34 mouse cellular contexts compared by ENCODE assay signal in the genomic region with DNA sequence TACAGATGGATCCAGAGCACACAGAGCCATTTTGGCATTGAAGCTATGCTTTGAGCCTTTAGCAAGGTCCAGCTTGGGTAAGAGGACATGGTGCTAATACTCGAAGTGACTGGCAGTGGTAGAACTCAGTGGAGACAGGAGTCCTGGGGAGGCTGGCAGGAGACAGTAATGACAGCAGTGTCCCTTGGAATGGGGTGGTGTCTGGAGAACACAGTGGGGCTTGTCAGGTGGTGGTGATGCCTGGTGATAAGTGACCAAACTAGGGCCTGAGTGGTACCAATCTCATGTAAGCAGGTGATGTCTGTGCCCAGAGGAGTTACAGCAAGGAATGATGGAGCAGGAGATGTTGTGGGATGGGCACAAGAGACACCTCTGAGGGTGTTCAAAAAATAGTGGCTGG. TPM values are rescaled to one million over a fixed set of nuclear protein-coding genes. Genes with fewer than 3 reads are reported as not detected.
"Had no signal": no experiment of that assay in that cellular context is flagged by ENCODE, and none has a peak within 500 bp of the region (broad histone marks: within the 10 kb centered on the region; RNA-seq: fewer than 3 reads in every experiment).

No protein-coding gene starts in this region.

- H3K27me3 ChIP-seq: heart, embryonic 12.5 days; hindbrain, embryonic 12.5 days; intestine, embryonic 15.5 days; limb, embryonic 12.5 days; liver, embryonic 13.5 days; liver, embryonic 15.5 days had no signal

- H3K4me2 ChIP-seq: heart, embryonic 12.5 days; hindbrain, embryonic 12.5 days; hindbrain, embryonic 14.5 days; intestine, embryonic 15.5 days; limb, embryonic 12.5 days; liver, embryonic 11.5 days; liver, embryonic 13.5 days; liver, embryonic 15.5 days had no signal

- H3K4me3 ChIP-seq: heart, embryonic 12.5 days; hindbrain, embryonic 10.5 days; hindbrain, embryonic 12.5 days; intestine, embryonic 15.5 days; layer of hippocampus, adult 2 months; left cerebral cortex, adult 2 months; limb, embryonic 10.5 days; limb, embryonic 12.5 days; liver, embryonic 13.5 days; liver, embryonic 15.5 days had no signal

- H3K9ac ChIP-seq: heart, embryonic 12.5 days; hindbrain, embryonic 12.5 days; hindbrain, embryonic 14.5 days; intestine, embryonic 15.5 days; limb, embryonic 12.5 days; liver, embryonic 13.5 days; liver, embryonic 15.5 days; liver, postnatal 0 days had no signal

- DNase-seq: gastrocnemius, postnatal 10 days; heart, postnatal 4 days; kidney, adult 18-20 months; kidney, adult 8-10 months; kidney, postnatal 10 days; kidney, postnatal 25 days; kidney, postnatal 4 days; liver; liver, embryonic 13.5 days; liver, postnatal 0 days had no signal

- ATAC-seq: forebrain, embryonic 16.5 days; hindbrain, embryonic 16.5 days; inflammation-experienced regulatory T-cells, adult 6 months; intestine, embryonic 15.5 days; intestine, postnatal 0 days; liver, postnatal 0 days had no signal

- H3K4me1 ChIP-seq: hindbrain, embryonic 12.5 days; liver, embryonic 13.5 days; liver, embryonic 15.5 days had no signal

- H3K27ac ChIP-seq: hindbrain, embryonic 10.5 days; hindbrain, embryonic 12.5 days; hindbrain, embryonic 14.5 days; intestine, embryonic 15.5 days; layer of hippocampus, adult 2 months; left cerebral cortex, adult 2 months; limb, embryonic 10.5 days; limb, embryonic 12.5 days; liver, embryonic 13.5 days; liver, embryonic 15.5 days had no signal

- H3K36me3 ChIP-seq: heart, embryonic 12.5 days; hindbrain, embryonic 10.5 days; hindbrain, embryonic 12.5 days; intestine, embryonic 15.5 days; limb, embryonic 10.5 days; limb, embryonic 12.5 days; liver, embryonic 13.5 days; liver, embryonic 15.5 days had no signal

- H3K9me3 ChIP-seq: heart, embryonic 12.5 days; hindbrain, embryonic 10.5 days; hindbrain, embryonic 12.5 days; intestine, embryonic 15.5 days; limb, embryonic 10.5 days; limb, embryonic 12.5 days; liver, embryonic 13.5 days; liver, embryonic 15.5 days had no signal

RNA-seq across cellular contexts. Expression of gene Sparcl1, which starts 13.8 kb away (rescaled TPM):
- total RNA-seq: granulocyte monocyte progenitor cell, adult 5-6 weeks had no signal
- polyA plus RNA-seq: inflammation-experienced regulatory T-cells, adult 6 months had no signal

RNA-seq across cellular contexts. Expression of gene Dspp, which starts 43.2 kb away (rescaled TPM):
- total RNA-seq: gastrocnemius, postnatal 10 days; gastrocnemius, postnatal 4 days; granulocyte monocyte progenitor cell, adult 5-6 weeks; heart, postnatal 4 days; layer of hippocampus, adult 2 months; layer of hippocampus, postnatal 10 days had no signal
- polyA plus RNA-seq: heart, embryonic 12.5 days; heart, embryonic 14.5 days; hindbrain, embryonic 10.5 days; hindbrain, embryonic 12.5 days; hindbrain, embryonic 14.5 days; hindbrain, embryonic 16.5 days; inflammation-experienced regulatory T-cells, adult 6 months; intestine, embryonic 15.5 days; intestine, postnatal 0 days; kidney, embryonic 14.5 days; kidney, embryonic 16.5 days; limb, embryonic 10.5 days; limb, embryonic 12.5 days; limb, embryonic 14.5 days; liver, embryonic 11.5 days; liver, embryonic 13.5 days; liver, embryonic 15.5 days; liver, postnatal 0 days had no signal

RNA-seq across cellular contexts. Expression of gene Gm17660, which starts 49.9 kb away (rescaled TPM):
- total RNA-seq: gastrocnemius, postnatal 10 days; gastrocnemius, postnatal 4 days; granulocyte monocyte progenitor cell, adult 5-6 weeks; heart, postnatal 4 days; layer of hippocampus, adult 2 months; layer of hippocampus, postnatal 10 days; left cerebral cortex, adult 2 months; left cerebral cortex, postnatal 14 days had no signal
- polyA plus RNA-seq: forebrain, embryonic 16.5 days; frontal cortex, adult 2 months; heart, embryonic 12.5 days; heart, embryonic 14.5 days; hindbrain, embryonic 10.5 days; hindbrain, embryonic 12.5 days; hindbrain, embryonic 14.5 days; inflammation-experienced regulatory T-cells, adult 6 months; intestine, embryonic 15.5 days; kidney, embryonic 14.5 days; kidney, embryonic 16.5 days; limb, embryonic 10.5 days; limb, embryonic 12.5 days; limb, embryonic 14.5 days; liver, embryonic 11.5 days; liver, embryonic 13.5 days; liver, embryonic 15.5 days; liver, postnatal 0 days had no signal
